Mouse (Mus musculus) small intestine, adult 2 months (tissue): ENCODE results near the gene Pard3b.

Source experiments
- CTCF ChIP-seq: fragments of 200-500 bp; IDR thresholded peaks from 2 replicates; pipeline ENCODE4 v1.5.1; 2012; ENCODE audit warnings: low read depth, mild to moderate bottlenecking, control low read depth, inconsistent platforms, low read length, moderate library complexity, mixed read lengths; ENCODE audit not compliant: insufficient replicate concordance, insufficient read length; ENCODE audit errors: extremely low read depth
- POLR2A ChIP-seq: fragments of 200-500 bp; IDR thresholded peaks from 2 replicates; pipeline ENCODE4 v1.6.1; 2012; ENCODE audit warnings: low read depth, mild to moderate bottlenecking, control low read depth, inconsistent platforms, low read length, moderate library complexity

GRCm38 (mm10) chr1:62085995-62086394, 447.4 kb downstream of the Pard3b start:
- no peak for TF ChIP-seq CTCF
- TF ChIP-seq POLR2A, result no peak
